Mouse (Mus musculus) MEL (cell line): Measurements from ENCODE around the gene Nmi. TPM values are rescaled to one million over a fixed set of nuclear protein-coding genes. Genes with fewer than 3 reads are reported as not detected.
"Not testable (repeated sequence)": the region's sequence is repeated elsewhere in the genome, so short reads cannot be mapped to it uniquely, and the experiment has no call there.

ENCODE experiments used
- DNase-seq: peaks from one replicate; pipeline ENCODE4 v3.0.0; 2011; ENCODE audit warnings: low read depth, low spot score
- H3K27ac ChIP-seq: 2 replicates; pipeline ENCODE4 v1.5.1; 2012; ENCODE audit warnings: low read depth, mild to moderate bottlenecking, control low read depth, low read length, moderate library complexity; ENCODE audit not compliant: control insufficient read depth
- H3K27me3 ChIP-seq, 2 experiments: fragments of 150-350 bp in 1 of 2; sonication (generic) in 1 of 2; 2 replicates each; pipeline ENCODE4 v1.6.1; 2012; ENCODE audit warnings: low read length in 2 of 2, mild to moderate bottlenecking in 2 of 2, improper control_type of control experiment in 1 of 2, moderate library complexity in 1 of 2; ENCODE audit not compliant: insufficient read depth in 2 of 2, control insufficient read depth in 1 of 2
- H3K36me3 ChIP-seq, 2 experiments: 2 replicates each; pipeline ENCODE4 v1.6.1; 2012 to 2014; ENCODE audit warnings: low read length in 2 of 2, improper control_type of control experiment in 1 of 2, inconsistent platforms in 1 of 2, mild to moderate bottlenecking in 1 of 2; ENCODE audit not compliant: insufficient read depth in 2 of 2, control insufficient read depth in 1 of 2
- H3K4me1 ChIP-seq, 2 experiments: fragments of 150-350 bp in 1 of 2; sonication (generic) in 1 of 2; 2 replicates each; pipeline ENCODE4 v1.6.1; 2012; ENCODE audit warnings: low read length in 2 of 2, improper control_type of control experiment in 1 of 2, mild to moderate bottlenecking in 1 of 2; ENCODE audit not compliant: insufficient read depth in 2 of 2, control insufficient read depth in 1 of 2
- H3K4me3 ChIP-seq, 2 experiments: fragments of 150-350 bp in 1 of 2; sonication (generic) in 1 of 2; 2 replicates each; pipeline ENCODE4 v1.5.1; 2012; ENCODE audit warnings: low read depth in 2 of 2, low read length in 2 of 2, mild to moderate bottlenecking in 2 of 2, moderate library complexity in 2 of 2, control low read depth in 1 of 2, improper control_type of control experiment in 1 of 2; ENCODE audit not compliant: control insufficient read depth in 1 of 2, insufficient read depth in 1 of 2
- H3K79me2 ChIP-seq: 2 replicates; pipeline ENCODE4 v1.6.1; 2012; ENCODE audit warnings: mild to moderate bottlenecking, low read length, moderate library complexity; ENCODE audit not compliant: control insufficient read depth, poor library complexity, insufficient read depth
- H3K9ac ChIP-seq: 2 replicates; pipeline ENCODE4 v1.6.1; 2012; ENCODE audit warnings: low read depth, mild to moderate bottlenecking, control low read depth, low read length, moderate library complexity; ENCODE audit not compliant: control insufficient read depth, poor library complexity, severe bottlenecking
- H3K9me3 ChIP-seq: fragments of 150-350 bp; sonication (generic); replicated peaks from 2 replicates; pipeline ENCODE4 v1.6.1; 2012; ENCODE audit warnings: mild to moderate bottlenecking, low read length, improper control_type of control experiment, moderate library complexity; ENCODE audit not compliant: insufficient read depth
- CHD1 ChIP-seq: IDR thresholded peaks from 2 replicates; pipeline ENCODE4 v1.6.1; 2012; ENCODE audit warnings: low read depth, mild to moderate bottlenecking, inconsistent platforms, low read length, improper control_type of control experiment
- E2F4 ChIP-seq: IDR thresholded peaks from 2 replicates; pipeline ENCODE4 v1.6.1; 2011; ENCODE audit warnings: low read depth, low read length, improper control_type of control experiment, borderline replicate concordance
- GABPA ChIP-seq: IDR thresholded peaks from 2 replicates; pipeline ENCODE4 v1.6.1; 2012; ENCODE audit warnings: low read depth, mild to moderate bottlenecking, inconsistent platforms, low read length, improper control_type of control experiment, moderate library complexity
- HCFC1 ChIP-seq: IDR thresholded peaks from 2 replicates; pipeline ENCODE4 v1.6.1; 2012; ENCODE audit warnings: low read depth, mild to moderate bottlenecking, inconsistent platforms, low read length, improper control_type of control experiment, moderate library complexity
- JUND ChIP-seq: IDR thresholded peaks from 2 replicates; pipeline ENCODE4 v1.6.1; 2011; ENCODE audit warnings: low read depth, mild to moderate bottlenecking, improper control_type of control experiment, low read length
- KAT2A ChIP-seq: conservative IDR thresholded peaks from 2 replicates; pipeline ENCODE4 v1.6.1; 2012; ENCODE audit warnings: low read depth, low read length, improper control_type of control experiment, inconsistent platforms
- MAX ChIP-seq: IDR thresholded peaks from 2 replicates; pipeline ENCODE4 v1.6.1; 2011; ENCODE audit warnings: low read length, improper control_type of control experiment
- NRF1 ChIP-seq: IDR thresholded peaks from 2 replicates; pipeline ENCODE4 v1.6.1; 2014; ENCODE audit warnings: low read depth, mild to moderate bottlenecking, inconsistent platforms, low read length, improper control_type of control experiment, moderate library complexity; ENCODE audit not compliant: poor library complexity, insufficient read depth, severe bottlenecking
- SIN3A ChIP-seq: IDR thresholded peaks from 2 replicates; pipeline ENCODE4 v1.6.1; 2012; ENCODE audit warnings: low read length, improper control_type of control experiment, inconsistent platforms
- TCF12 ChIP-seq: IDR thresholded peaks from 2 replicates; pipeline ENCODE4 v1.6.1; 2014; ENCODE audit warnings: low read depth, mild to moderate bottlenecking, inconsistent platforms, low read length, improper control_type of control experiment, moderate library complexity
- USF1 ChIP-seq: IDR thresholded peaks from 2 replicates; pipeline ENCODE4 v1.6.1; 2014; ENCODE audit warnings: low read depth, mild to moderate bottlenecking, inconsistent platforms, low read length, improper control_type of control experiment, moderate library complexity
- USF2 ChIP-seq, 2 experiments: IDR thresholded peaks; 2 replicates each; pipeline ENCODE4 v1.6.1; 2011 to 2012; ENCODE audit warnings: improper control_type of control experiment in 2 of 2, low read length in 2 of 2, borderline replicate concordance in 1 of 2, inconsistent platforms in 1 of 2, low read depth in 1 of 2, mild to moderate bottlenecking in 1 of 2; ENCODE audit not compliant: insufficient read depth in 1 of 2
- polyA plus RNA-seq, 2 experiments: library from polyadenylated mRNA; stranded (reverse) in 1 of 2; unstranded in 1 of 2; fragments of >175 nt in 1 of 2; fragments of >200 nt in 1 of 2; gene quantifications; 2 replicates each; pipeline versions ENCODE4 v1.2.1 to v1.2.4; 2012; ENCODE audit warnings: low replicate concordance in 2 of 2, low read depth in 1 of 2; ENCODE audit not compliant: insufficient read length in 2 of 2, insufficient read depth in 1 of 2, missing spikeins in 1 of 2
- total RNA-seq: library from RNA; depleted of rRNA; stranded (reverse); fragments of 300-350 nt; gene quantifications from 2 replicates; pipeline ENCODE4 v1.2.3, GENCODE M21; 2012

Gene Nmi
- total and polyA plus RNA-seq, 3 experiments = 12.1 to 14.1 TPM; not detected in 1

DNA sequence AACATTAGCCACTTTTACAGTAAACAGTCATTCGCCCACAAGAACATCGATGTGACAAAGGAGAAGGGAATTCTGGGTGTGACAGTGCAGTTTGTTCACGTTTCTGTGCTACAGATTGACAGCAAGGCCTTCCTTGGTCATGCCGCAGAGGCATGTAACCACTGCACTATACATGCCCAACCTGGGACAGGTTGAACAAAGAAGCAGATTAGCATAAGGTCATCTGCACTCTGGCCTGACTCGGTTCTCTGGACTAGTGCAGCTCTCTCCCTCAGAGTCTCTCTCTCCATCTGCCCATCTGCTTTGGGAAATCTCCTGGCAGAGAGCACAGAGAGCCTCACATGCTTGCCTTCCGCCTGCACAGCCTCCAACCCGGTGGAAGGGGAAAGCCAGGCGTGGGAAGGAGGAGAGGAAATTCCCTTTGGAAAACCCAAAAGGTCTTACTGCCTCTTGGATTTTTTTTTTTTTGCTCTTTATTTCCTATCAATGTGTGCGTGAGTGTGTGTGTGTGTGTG is 40.1 kb upstream of the Nmi start (continued):
- TF ChIP-seq NRF1 = no peak
- TF ChIP-seq E2F4 = no peak

DNA sequence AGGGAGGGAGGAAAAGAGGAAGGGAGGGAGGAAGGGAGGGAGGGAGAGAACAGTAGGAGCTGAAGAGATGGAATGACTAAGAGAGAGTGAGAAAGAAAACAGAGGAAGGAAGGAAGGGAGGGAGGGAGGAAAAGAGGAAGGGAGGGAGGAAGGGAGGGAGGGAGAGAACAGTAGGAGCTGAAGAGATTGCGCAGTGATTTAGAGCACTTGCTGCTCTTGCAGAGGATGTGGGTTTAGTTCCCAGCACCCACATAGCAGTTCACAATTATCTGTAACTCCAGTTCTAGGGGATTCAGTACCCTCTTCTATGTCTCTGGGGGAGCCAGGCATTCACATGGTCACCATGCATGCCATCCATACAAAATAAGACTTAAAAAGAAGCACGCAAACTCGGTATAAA is 38.5 kb upstream of the Nmi start:
- H3K4me1 ChIP-seq, H3K9me3 ChIP-seq, DNase-seq: not testable (repeated sequence)

DNA sequence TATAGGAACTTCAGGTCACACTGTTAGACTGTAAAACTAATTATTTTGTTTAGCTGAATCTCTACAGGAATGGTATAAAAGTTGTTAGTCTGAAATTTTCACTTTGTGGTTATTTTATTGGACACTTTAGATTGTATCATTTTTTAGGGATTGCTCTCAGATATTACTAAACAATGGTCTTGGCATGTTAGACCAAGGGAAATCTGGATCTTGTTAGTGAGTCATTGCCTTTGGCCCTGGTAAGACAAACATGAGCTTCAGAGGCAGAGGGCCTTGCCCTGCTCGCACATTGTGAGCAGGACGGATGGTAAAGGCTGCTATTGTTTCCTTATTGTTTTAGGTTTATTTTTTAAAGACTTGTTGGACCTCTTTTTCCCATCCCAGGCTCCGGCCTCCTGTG is 33.1 kb upstream of the Nmi start:
- H3K27ac ChIP-seq = no peak overlapping the region
- TF ChIP-seq CHD1 (no peak), GABPA (no peak), USF1 (no peak), KAT2A (no peak), E2F4 (no peak), HCFC1 (no peak), USF2 (IDR thresholded peaks at IDR 0.05; ENCODE audit: borderline replicate concordance in 1 of 2, insufficient read depth in 1 of 2, low read depth in 1 of 2, low read length in 2 of 2) (no peak), TCF12 (no peak), SIN3A (no peak), MAX (no peak), JUND (no peak)
- TF ChIP-seq, all 39 proteins: peak for 0
- no peak for DNase-seq
- Histone ChIP-seq H3K79me2 (no peaks in the 10 kb centered on the region), H3K9me3 (no peaks in the 10 kb centered on the region), H3K9ac (no peak overlapping the region), H3K4me3 (no peak overlapping the region), H3K27me3 (peaks cover 0 to 4% of the 10 kb centered on the region in 2 experiments; a peak in 2 of 4 replicates), H3K4me1 (no peaks in the 10 kb centered on the region), H3K36me3 (no peaks in the 10 kb centered on the region)

More for the DNA sequence above, 38.5 kb upstream of the Nmi start:
- not testable (repeated sequence) for H3K36me3 ChIP-seq, H3K4me3 ChIP-seq, H3K27me3 ChIP-seq, H3K79me2 ChIP-seq, H3K27ac ChIP-seq, H3K9ac ChIP-seq

DNA sequence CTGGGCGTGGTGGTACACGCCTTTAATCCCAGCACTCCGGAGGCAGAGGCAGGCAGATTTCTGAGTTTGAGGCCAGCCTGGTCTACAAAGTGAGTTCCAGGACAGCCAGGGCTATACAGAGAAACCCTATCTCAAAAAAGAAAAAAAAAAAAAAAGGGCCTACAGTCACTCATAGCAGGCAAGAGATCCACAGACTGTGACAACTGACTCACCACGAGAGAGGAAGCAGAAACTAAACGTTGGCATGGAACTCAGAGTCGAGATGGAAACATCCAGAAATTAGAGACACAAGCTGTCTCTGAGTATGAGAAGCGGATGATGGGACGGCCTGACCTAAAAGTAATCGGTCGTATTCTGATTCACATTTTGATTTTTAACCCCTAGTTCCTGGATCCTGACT is 29.0 kb upstream of the Nmi start:
- H3K79me2 ChIP-seq, H3K4me1 ChIP-seq, H3K9me3 ChIP-seq, DNase-seq, H3K27me3 ChIP-seq, H3K9ac ChIP-seq, H3K36me3 ChIP-seq, H3K4me3 ChIP-seq, H3K27ac ChIP-seq: not testable (repeated sequence)
